Mouse (Mus musculus): ENCODE results near the gene Msl3l2. TPM values are rescaled to one million over a fixed set of nuclear protein-coding genes. Genes with fewer than 3 reads are reported as not detected.
A peak's percentile ranks its signal among the peaks of the same experiment; 100 is the strongest.

Msl3l2 gene
- total RNA-seq (2014; rRNA removed; ENCODE audit: low replicate concordance) (2.9 and 7.1 TPM in 2 replicates), polyA plus RNA-seq (2015; fragmentation: Nextera tagmentation; extraction: Ambion mirVana) (2.2 and 2.3 TPM in 2 replicates)

GRCm38 (mm10) chr10:56106333-56106995, at the start of gene Msl3l2:
Gene Msl3l2 (plus strand): TSS chr10:56106917.
- Histone ChIP-seq H3K36me3 (replicated peaks; ENCODE audit: control insufficient read depth, insufficient read depth, low read length) (no peaks in the 10 kb centered on the region), H3K4me3 (ENCODE audit: low read depth, low read length) (peak within 1 kb of the TSS; percentile 57), H3K9me3 (replicated peaks; ENCODE audit: control insufficient read depth, low read length) (no peaks in the 10 kb centered on the region), H3K27me3 (ENCODE audit: control insufficient read depth, insufficient read depth, low read length) (no peaks in the 10 kb centered on the region), H3K27ac (ENCODE audit: low read depth) (peak within 1 kb of the TSS; percentile 68), H3K9ac (replicated peaks; ENCODE audit: low read depth, low read length) (peak within 1 kb of the TSS; percentile 69), H3K4me1 (ENCODE audit: control insufficient read depth, insufficient read depth) (no peaks in the 10 kb centered on the region), H3K4me2 (ENCODE audit: low read depth, low read length) (peak within 1 kb of the TSS; percentile 64)
- TF ChIP-seq CTCF (IDR thresholded peaks at IDR 0.05; ENCODE audit: low read depth) (peak; percentile 73), EP300 (IDR thresholded peaks at IDR 0.05; ENCODE audit: low read depth) (no peak; the same call in 1 of the 2 replicates)
- peak; percentile 87 for DNase-seq (ENCODE audit: low spot score)
- 22% methylated on average over 18 of the region's 18 CpGs for WGBS
- peak; percentile 91 for ATAC-seq (ENCODE audit: insufficient read depth, low read depth)

GRCm38 (mm10) chr10:56058979-56059422, 47.7 kb upstream of the Msl3l2 start:
- no peaks in the 10 kb centered on the region for H3K4me1 ChIP-seq (ENCODE audit: control insufficient read depth, insufficient read depth)

GRCm38 (mm10) chr10:56061238-56061830, 45.4 kb upstream of the Msl3l2 start:
- Histone ChIP-seq H3K4me2 (ENCODE audit: low read depth, low read length) (no peak overlapping the region), H3K9me3 (replicated peaks; ENCODE audit: control insufficient read depth, low read length) (no peaks in the 10 kb centered on the region), H3K4me3 (ENCODE audit: low read depth, low read length) (no peak overlapping the region), H3K27ac (ENCODE audit: low read depth) (no peak overlapping the region), H3K4me1 (ENCODE audit: control insufficient read depth, insufficient read depth) (no peaks in the 10 kb centered on the region), H3K27me3 (ENCODE audit: control insufficient read depth, insufficient read depth, low read length) (no peaks in the 10 kb centered on the region), H3K36me3 (replicated peaks; ENCODE audit: control insufficient read depth, insufficient read depth, low read length) (no peaks in the 10 kb centered on the region), H3K9ac (replicated peaks; ENCODE audit: low read depth, low read length) (no peak overlapping the region)
- DNase-seq (ENCODE audit: low spot score) (no peak), ATAC-seq (ENCODE audit: insufficient read depth, low read depth) (no peak)
- 83% methylated on average over 2 of the region's 2 CpGs for WGBS
- no peak for TF ChIP-seq CTCF (IDR thresholded peaks at IDR 0.05; ENCODE audit: low read depth)
- TF ChIP-seq EP300 (IDR thresholded peaks at IDR 0.05; ENCODE audit: low read depth): no peak

More at GRCm38 (mm10) chr10:56058979-56059422, 47.7 kb upstream of the Msl3l2 start:
- Histone ChIP-seq H3K4me2 (ENCODE audit: low read depth, low read length) (no peak overlapping the region), H3K9me3 (replicated peaks; ENCODE audit: control insufficient read depth, low read length) (no peaks in the 10 kb centered on the region), H3K36me3 (replicated peaks; ENCODE audit: control insufficient read depth, insufficient read depth, low read length) (no peaks in the 10 kb centered on the region), H3K27ac (ENCODE audit: low read depth) (no peak overlapping the region), H3K27me3 (ENCODE audit: control insufficient read depth, insufficient read depth, low read length) (no peaks in the 10 kb centered on the region), H3K9ac (replicated peaks; ENCODE audit: low read depth, low read length) (no peak overlapping the region), H3K4me3 (ENCODE audit: low read depth, low read length) (no peak overlapping the region)
- WGBS: 75% methylated on average over 3 of the region's 3 CpGs
- no peak for ATAC-seq (ENCODE audit: insufficient read depth, low read depth)
- TF ChIP-seq EP300 (IDR thresholded peaks at IDR 0.05; ENCODE audit: low read depth) (no peak), CTCF (IDR thresholded peaks at IDR 0.05; ENCODE audit: low read depth) (no peak)
- DNase-seq (ENCODE audit: low spot score): no peak

GRCm38 (mm10) chr10:56062746-56063145, 44.0 kb upstream of the Msl3l2 start:
- ATAC-seq (ENCODE audit: insufficient read depth, low read depth): no peak
- TF ChIP-seq EP300 (IDR thresholded peaks at IDR 0.05; ENCODE audit: low read depth) (no peak), CTCF (IDR thresholded peaks at IDR 0.05; ENCODE audit: low read depth) (no peak)
- 84% methylated on average over 2 of the region's 2 CpGs for WGBS

GRCm38 (mm10) chr10:56089714-56090113, 17.0 kb upstream of the Msl3l2 start:
- H3K4me2 ChIP-seq (ENCODE audit: low read depth, low read length): no peak overlapping the region
- H3K27ac ChIP-seq (ENCODE audit: low read depth): no peak overlapping the region
- H3K36me3 ChIP-seq (replicated peaks; ENCODE audit: control insufficient read depth, insufficient read depth, low read length): no peaks in the 10 kb centered on the region
- H3K9me3 ChIP-seq (replicated peaks; ENCODE audit: control insufficient read depth, low read length): no peaks in the 10 kb centered on the region
- H3K9ac ChIP-seq (replicated peaks; ENCODE audit: low read depth, low read length): no peak overlapping the region
- no peaks in the 10 kb centered on the region for H3K4me1 ChIP-seq (ENCODE audit: control insufficient read depth, insufficient read depth)
- ATAC-seq (ENCODE audit: insufficient read depth, low read depth): no peak
- 74% methylated on average over 4 of the region's 4 CpGs for WGBS
- DNase-seq (ENCODE audit: low spot score): no peak
- H3K27me3 ChIP-seq (ENCODE audit: control insufficient read depth, insufficient read depth, low read length): no peaks in the 10 kb centered on the region
- TF ChIP-seq CTCF (IDR thresholded peaks at IDR 0.05; ENCODE audit: low read depth): no peak
- no peak for TF ChIP-seq EP300 (IDR thresholded peaks at IDR 0.05; ENCODE audit: low read depth)
- H3K4me3 ChIP-seq (ENCODE audit: low read depth, low read length): no peak overlapping the region

More at GRCm38 (mm10) chr10:56062746-56063145, 44.0 kb upstream of the Msl3l2 start:
- Histone ChIP-seq H3K36me3 (replicated peaks; ENCODE audit: control insufficient read depth, insufficient read depth, low read length) (no peaks in the 10 kb centered on the region), H3K9me3 (replicated peaks; ENCODE audit: control insufficient read depth, low read length) (no peaks in the 10 kb centered on the region), H3K4me2 (ENCODE audit: low read depth, low read length) (no peak overlapping the region), H3K27me3 (ENCODE audit: control insufficient read depth, insufficient read depth, low read length) (no peaks in the 10 kb centered on the region), H3K9ac (replicated peaks; ENCODE audit: low read depth, low read length) (no peak overlapping the region), H3K4me1 (ENCODE audit: control insufficient read depth, insufficient read depth) (no peaks in the 10 kb centered on the region), H3K4me3 (ENCODE audit: low read depth, low read length) (no peak overlapping the region), H3K27ac (ENCODE audit: low read depth) (no peak overlapping the region)
- DNase-seq (ENCODE audit: low spot score): no peak
